Mouse (Mus musculus): ENCODE data around the gene Thrap3. TPM values are rescaled to one million over a fixed set of nuclear protein-coding genes. Genes with fewer than 3 reads are reported as not detected.

Gene Thrap3
- polyA plus RNA-seq (2015; fragmentation: Illumina TruSeq; extraction: RNeasy Lipid Tissue Mini Kit (QIAGEN cat#74804); ENCODE audit: low read depth, low replicate concordance): 82.6 TPM

DNA sequence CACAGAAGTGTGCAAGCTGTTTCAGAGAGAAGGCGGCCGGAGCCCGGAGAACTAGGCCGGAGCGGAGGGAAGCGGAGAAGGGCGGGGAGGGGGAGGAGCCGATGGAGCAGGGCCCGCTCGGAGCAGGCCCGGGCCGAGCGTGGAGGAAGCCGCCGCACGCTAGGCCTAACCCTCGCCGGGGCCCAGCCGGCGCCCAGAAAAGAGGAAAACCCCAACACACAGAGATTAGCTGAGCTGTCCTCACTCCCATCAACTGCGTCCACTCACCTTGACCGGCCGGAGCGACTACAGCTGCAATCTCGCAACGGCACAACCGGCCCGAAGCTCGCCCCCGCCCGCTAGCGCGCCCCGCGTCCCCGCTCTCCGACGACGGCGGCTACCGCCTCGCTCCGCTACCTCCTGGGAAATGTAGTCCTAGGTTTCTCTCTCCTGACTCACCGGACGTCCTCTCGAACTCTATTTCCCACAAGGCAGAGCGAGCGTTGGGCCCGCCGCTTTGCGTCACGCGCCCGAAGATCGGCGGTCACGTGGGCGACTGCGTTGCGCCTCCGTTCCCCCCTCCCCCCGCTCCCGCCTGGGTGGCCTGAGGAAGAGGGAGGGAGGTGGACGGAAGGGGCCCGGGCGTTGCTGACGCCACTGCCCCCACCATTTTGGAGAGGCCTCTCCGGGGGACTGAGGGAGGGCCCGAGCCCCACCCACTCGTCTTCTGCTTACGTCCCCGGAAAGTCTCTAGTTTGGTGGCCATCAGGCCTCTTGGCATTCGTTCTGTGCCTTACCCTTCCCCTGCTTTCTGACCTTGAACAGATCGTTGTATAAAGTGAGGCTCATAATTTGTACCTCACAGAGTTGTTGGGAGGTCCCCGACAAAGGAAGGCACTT is at the start of gene Thrap3:
Thrap3 (minus strand) TSS at position 458 of the 879 bp plus-strand sequence.

GRCm38 (mm10) chr4:126163067-126163659 is 39.4 kb downstream of the Thrap3 start, which contains the start of gene Sh3d21:
Sh3d21 (minus strand) TSS chr4:126163491.

GRCm38 (mm10) chr4:126147533-126148160 is 54.9 kb downstream of the Thrap3 start, which contains the start of gene Eva1b:
Eva1b (plus strand) TSS chr4:126147744.

Other genes with a start within 250 kb of the Thrap3 start
- 4.1 TPM for gene Csf3r, start 178.2 kb downstream of the Thrap3 start, polyA plus RNA-seq (2015; fragmentation: Illumina TruSeq; extraction: RNeasy Lipid Tissue Mini Kit (QIAGEN cat#74804); ENCODE audit: low read depth, low replicate concordance)
- 78.6 TPM for gene Mrps15, start 155.8 kb downstream of the Thrap3 start, polyA plus RNA-seq (2015; fragmentation: Illumina TruSeq; extraction: RNeasy Lipid Tissue Mini Kit (QIAGEN cat#74804); ENCODE audit: low read depth, low replicate concordance)
- 53.9 TPM for gene Oscp1, start 144.2 kb downstream of the Thrap3 start, polyA plus RNA-seq (2015; fragmentation: Illumina TruSeq; extraction: RNeasy Lipid Tissue Mini Kit (QIAGEN cat#74804); ENCODE audit: low read depth, low replicate concordance)
- gene Lsm10, start 106.1 kb downstream of the Thrap3 start, polyA plus RNA-seq (2015; fragmentation: Illumina TruSeq; extraction: RNeasy Lipid Tissue Mini Kit (QIAGEN cat#74804); ENCODE audit: low read depth, low replicate concordance): 19.2 TPM
- 23.9 TPM for gene Stk40, start 98.8 kb downstream of the Thrap3 start, polyA plus RNA-seq (2015; fragmentation: Illumina TruSeq; extraction: RNeasy Lipid Tissue Mini Kit (QIAGEN cat#74804); ENCODE audit: low read depth, low replicate concordance)
- 3.1 TPM for gene Eva1b, start 55.0 kb downstream of the Thrap3 start, polyA plus RNA-seq (2015; fragmentation: Illumina TruSeq; extraction: RNeasy Lipid Tissue Mini Kit (QIAGEN cat#74804); ENCODE audit: low read depth, low replicate concordance)
- gene Sh3d21, start 39.3 kb downstream of the Thrap3 start, polyA plus RNA-seq (2015; fragmentation: Illumina TruSeq; extraction: RNeasy Lipid Tissue Mini Kit (QIAGEN cat#74804); ENCODE audit: low read depth, low replicate concordance): 0.88 TPM
- gene Map7d1, start 53.6 kb upstream of the Thrap3 start, polyA plus RNA-seq (2015; fragmentation: Illumina TruSeq; extraction: RNeasy Lipid Tissue Mini Kit (QIAGEN cat#74804); ENCODE audit: low read depth, low replicate concordance): 148 TPM
- 121 TPM for gene Trappc3, start 59.6 kb upstream of the Thrap3 start, polyA plus RNA-seq (2015; fragmentation: Illumina TruSeq; extraction: RNeasy Lipid Tissue Mini Kit (QIAGEN cat#74804); ENCODE audit: low read depth, low replicate concordance)
- 3.2 TPM for gene Col8a2, start 84.0 kb upstream of the Thrap3 start, polyA plus RNA-seq (2015; fragmentation: Illumina TruSeq; extraction: RNeasy Lipid Tissue Mini Kit (QIAGEN cat#74804); ENCODE audit: low read depth, low replicate concordance)
- gene Adprhl2, start 118.9 kb upstream of the Thrap3 start, polyA plus RNA-seq (2015; fragmentation: Illumina TruSeq; extraction: RNeasy Lipid Tissue Mini Kit (QIAGEN cat#74804); ENCODE audit: low read depth, low replicate concordance): 29.6 TPM
- 3.8 TPM for gene Tekt2, start 122.9 kb upstream of the Thrap3 start, polyA plus RNA-seq (2015; fragmentation: Illumina TruSeq; extraction: RNeasy Lipid Tissue Mini Kit (QIAGEN cat#74804); ENCODE audit: low read depth, low replicate concordance)
- 12.3 TPM for gene Ago3, start 226.8 kb upstream of the Thrap3 start, polyA plus RNA-seq (2015; fragmentation: Illumina TruSeq; extraction: RNeasy Lipid Tissue Mini Kit (QIAGEN cat#74804); ENCODE audit: low read depth, low replicate concordance)